Mouse (Mus musculus) retina, embryonic 14.5 days (tissue): ENCODE measurements at regions not wholly inside any gene's neighbourhood (a gene's known extent, or its start where the extent isn't known, plus 50 kb on each side); places are given as distances from the start of the nearest gene placed in this dataset.
A peak's percentile ranks its signal among the peaks of the same experiment; 100 is the strongest.

Experiments
- DNase-seq: peaks from one replicate; pipeline ENCODE4 v3.0.0-alpha.2; 2015; ENCODE audit warnings: low spot score

GRCm38 (mm10) chr7:94504748-94505147 is 1425.1 kb downstream of the Fam181b start:
- DNase-seq, result peak; percentile 70

GRCm38 (mm10) chr7:94517002-94517401 is 1437.3 kb downstream of the Fam181b start:
- no peak for DNase-seq

GRCm38 (mm10) chr7:94532520-94532919 is 1452.9 kb downstream of the Fam181b start:
- no peak for DNase-seq

GRCm38 (mm10) chr7:94548332-94548731 is 1468.7 kb downstream of the Fam181b start:
- DNase-seq, result no peak

GRCm38 (mm10) chr7:94581475-94581874 is 1501.8 kb downstream of the Fam181b start:
- no peak for DNase-seq

GRCm38 (mm10) chr7:94587791-94588190 is 1508.1 kb downstream of the Fam181b start:
- no peak for DNase-seq

- DNase-seq, result no peak
These were observed 1515.0 kb downstream of the Fam181b start for GRCm38 (mm10) chr7:94594643-94595042.

GRCm38 (mm10) chr7:94618965-94619364 is 1539.3 kb downstream of the Fam181b start:
- no peak for DNase-seq

GRCm38 (mm10) chr7:94624546-94624945 is 1544.9 kb downstream of the Fam181b start:
- peak; percentile 25 for DNase-seq

GRCm38 (mm10) chr7:94637367-94638023 is 1533.6 kb upstream of the Tenm4 start:
- no peak for DNase-seq

GRCm38 (mm10) chr7:94644560-94645285 is 1526.3 kb upstream of the Tenm4 start:
- DNase-seq, result no peak

GRCm38 (mm10) chr7:94645337-94645736 is 1525.7 kb upstream of the Tenm4 start:
- DNase-seq, result no peak

- DNase-seq, result no peak
These were observed 1520.6 kb upstream of the Tenm4 start for GRCm38 (mm10) chr7:94650462-94650861.

- peak; percentile 43 for DNase-seq
These were observed 1504.5 kb upstream of the Tenm4 start for GRCm38 (mm10) chr7:94666392-94667155.

- no peak for DNase-seq
These were observed 1502.8 kb upstream of the Tenm4 start for GRCm38 (mm10) chr7:94668296-94668695.

- DNase-seq, result no peak
These were observed 1502.1 kb upstream of the Tenm4 start for GRCm38 (mm10) chr7:94668836-94669396.

- DNase-seq, result no peak
These were observed 1483.2 kb upstream of the Tenm4 start for GRCm38 (mm10) chr7:94687887-94688286.

GRCm38 (mm10) chr7:94697214-94697613 is 1473.8 kb upstream of the Tenm4 start:
- DNase-seq, result peak; percentile 59

GRCm38 (mm10) chr7:94706457-94706856 is 1464.6 kb upstream of the Tenm4 start:
- DNase-seq, result no peak

GRCm38 (mm10) chr7:94733433-94733832 is 1437.6 kb upstream of the Tenm4 start:
- DNase-seq, result no peak

- DNase-seq, result no peak
These were observed 1436.3 kb upstream of the Tenm4 start for GRCm38 (mm10) chr7:94734741-94735140.
